Mouse (Mus musculus) right cerebral cortex, adult 18-20 months (tissue): Measurements from ENCODE around the gene Kptn.

ENCODE experiments used
- DNase-seq: peaks from one replicate; pipeline ENCODE4 v3.0.0; 2022; ENCODE audit warnings: mixed read lengths

The Kptn gene

GRCm38 (mm10) chr7:16119569-16120261, at the start of gene Kptn:
Gene Kptn, plus strand, starts transcription at chr7:16119895.
- DNase-seq: peak; percentile 91

- no peak for DNase-seq
Observed at GRCm38 (mm10) chr7:16070846-16071245, 48.8 kb upstream of the Kptn start.

DNA sequence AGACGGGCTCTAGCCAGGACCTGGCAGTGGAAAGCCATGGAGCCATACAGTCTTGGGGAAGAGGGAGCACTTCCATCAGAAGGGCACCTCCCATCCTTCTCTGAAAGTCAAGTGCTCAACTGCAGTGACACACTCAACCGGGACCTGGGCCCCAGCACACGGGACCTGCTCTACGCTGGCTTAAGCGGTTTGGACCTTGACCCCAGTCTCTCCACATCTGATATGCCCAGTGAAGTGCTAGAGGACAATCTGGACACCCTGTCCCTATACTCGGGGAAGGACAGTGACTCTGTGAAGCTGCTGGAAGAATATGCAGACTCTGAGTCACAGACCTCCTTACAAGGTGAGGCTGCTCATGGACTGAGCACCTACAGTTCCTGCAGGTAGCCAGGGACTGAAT, 47.8 kb upstream of the Kptn start:
- no peak for DNase-seq

DNA sequence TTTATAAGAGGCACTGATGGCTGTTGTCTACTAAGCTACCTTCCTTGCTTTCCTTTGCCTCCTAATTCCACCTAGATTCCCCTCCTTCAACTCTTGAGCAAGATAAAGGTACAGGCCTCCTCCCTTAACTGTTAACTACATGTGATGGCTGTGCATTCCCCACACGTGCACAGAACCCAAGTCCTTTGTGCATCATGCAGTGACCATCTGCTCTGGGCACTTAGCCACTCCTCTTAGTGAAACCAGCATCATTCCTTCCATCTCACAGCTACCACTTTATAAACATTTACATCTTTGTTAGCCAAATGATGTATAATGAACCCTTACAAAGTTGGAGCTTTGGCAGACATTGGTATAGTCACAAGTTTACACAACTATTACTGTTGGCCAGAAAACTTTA, 39.7 kb upstream of the Kptn start:
- no peak for DNase-seq

GRCm38 (mm10) chr7:16080581-16080980, 39.1 kb upstream of the Kptn start:
- DNase-seq: no peak

DNA sequence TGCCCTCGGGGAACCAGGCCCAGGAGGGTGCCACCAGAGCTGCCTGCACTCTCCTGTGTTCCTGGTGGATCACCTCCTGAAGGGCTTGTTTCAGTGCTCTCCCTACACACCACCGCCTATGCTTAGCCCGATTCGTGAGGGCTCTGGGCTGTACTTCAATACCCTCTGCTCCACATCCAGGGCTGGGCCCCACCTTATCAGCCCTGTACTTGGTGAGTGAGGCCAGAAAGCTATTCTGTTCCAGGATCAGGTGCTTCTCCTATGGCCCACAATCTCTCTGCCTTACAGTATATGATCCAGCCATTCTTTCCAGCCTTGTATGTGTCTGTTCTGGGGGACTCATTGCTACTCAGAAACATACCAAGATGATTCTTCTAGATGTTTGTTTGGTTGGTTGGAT, 36.3 kb upstream of the Kptn start:
- DNase-seq: no peak

DNA sequence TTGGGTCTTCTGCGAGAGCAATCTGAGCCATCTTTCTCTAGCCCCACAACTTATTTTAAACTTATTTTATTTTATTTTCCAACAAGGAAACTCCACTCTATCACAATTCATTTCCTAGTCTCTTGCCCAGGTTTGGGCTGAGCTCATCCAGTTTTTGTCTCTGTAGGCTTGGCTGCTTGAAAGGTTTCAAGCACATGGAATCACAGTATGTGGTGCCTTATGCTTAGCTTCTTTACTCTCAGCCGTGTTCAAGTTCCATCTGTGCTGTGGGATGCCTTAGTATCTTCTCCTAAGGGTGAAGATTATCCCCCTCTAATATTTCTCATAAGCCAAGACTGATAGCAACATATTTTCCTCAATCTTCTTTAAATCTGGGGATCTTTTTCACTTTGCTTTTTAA, 32.1 kb upstream of the Kptn start:
- no peak for DNase-seq

DNA sequence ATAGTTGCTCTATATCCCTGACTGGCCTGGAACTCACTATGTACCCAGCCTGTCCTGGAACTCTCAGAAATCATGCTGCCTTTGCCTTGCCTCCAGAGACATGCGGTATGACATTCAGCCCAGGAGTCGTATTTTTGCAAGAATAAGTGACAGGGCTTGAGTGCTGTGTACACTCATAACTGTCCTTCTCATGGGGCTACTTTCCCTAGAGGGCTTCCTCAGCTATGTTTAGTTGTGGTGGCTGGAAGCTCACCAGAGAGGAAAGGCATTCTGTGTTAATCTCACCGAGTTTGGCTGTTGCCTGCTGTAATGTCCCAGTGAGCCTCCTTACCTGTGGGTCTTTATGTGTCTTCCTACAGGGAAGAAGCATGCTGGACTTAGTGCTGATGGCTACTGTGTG, 25.1 kb upstream of the Kptn start:
- DNase-seq: no peak

GRCm38 (mm10) chr7:16098021-16099017, 21.4 kb upstream of the Kptn start, which contains the start of gene Napa:
Gene Napa, plus strand, starts transcription at chr7:16098458.
- peak; percentile 100 for DNase-seq

- DNase-seq: no peak
Observed at GRCm38 (mm10) chr7:16099901-16100300, 19.8 kb upstream of the Kptn start.

- DNase-seq: no peak
Observed at GRCm38 (mm10) chr7:16101081-16101480, 18.6 kb upstream of the Kptn start.

GRCm38 (mm10) chr7:16101726-16102475, 17.8 kb upstream of the Kptn start:
- DNase-seq: no peak

- no peak for DNase-seq
Observed at GRCm38 (mm10) chr7:16102686-16103226, 16.9 kb upstream of the Kptn start.

- peak; percentile 91 for DNase-seq
Observed at GRCm38 (mm10) chr7:16103760-16104159, 15.9 kb upstream of the Kptn start.

- no peak for DNase-seq
Observed at GRCm38 (mm10) chr7:16104611-16105388, 14.9 kb upstream of the Kptn start.

DNA sequence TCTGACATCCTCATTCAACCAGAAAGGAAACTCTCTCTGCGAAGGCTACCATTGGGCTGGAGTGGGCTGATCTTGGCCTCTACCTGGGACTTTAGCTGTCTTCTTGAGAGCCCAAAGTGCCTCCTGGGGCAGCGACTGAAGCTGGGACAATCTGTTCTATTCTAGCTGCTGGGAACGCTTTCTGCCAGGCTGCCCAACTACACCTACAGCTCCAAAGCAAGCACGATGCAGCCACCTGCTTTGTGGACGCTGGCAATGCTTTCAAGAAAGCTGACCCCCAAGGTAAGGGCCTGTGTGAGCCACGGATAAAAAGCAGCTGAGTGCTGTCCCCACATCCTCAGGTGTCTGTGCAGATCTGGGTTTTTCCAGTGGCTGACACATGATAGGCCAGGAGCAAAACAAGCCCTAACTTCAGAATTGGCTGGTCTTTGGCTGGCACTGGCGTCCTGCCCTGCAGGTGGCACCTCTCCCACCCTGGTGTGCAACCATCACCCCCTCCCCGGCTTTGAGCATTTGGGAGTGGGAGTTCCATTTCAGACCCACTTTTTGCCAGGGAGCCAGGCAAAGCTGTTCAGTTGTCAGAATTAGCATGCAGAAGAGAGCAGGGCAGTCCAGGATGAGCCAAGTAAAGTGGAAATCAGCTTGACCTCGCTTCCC, 10.7 kb upstream of the Kptn start:
- no peak for DNase-seq

- DNase-seq: no peak
Observed at GRCm38 (mm10) chr7:16110158-16110557, 9.5 kb upstream of the Kptn start.

DNA sequence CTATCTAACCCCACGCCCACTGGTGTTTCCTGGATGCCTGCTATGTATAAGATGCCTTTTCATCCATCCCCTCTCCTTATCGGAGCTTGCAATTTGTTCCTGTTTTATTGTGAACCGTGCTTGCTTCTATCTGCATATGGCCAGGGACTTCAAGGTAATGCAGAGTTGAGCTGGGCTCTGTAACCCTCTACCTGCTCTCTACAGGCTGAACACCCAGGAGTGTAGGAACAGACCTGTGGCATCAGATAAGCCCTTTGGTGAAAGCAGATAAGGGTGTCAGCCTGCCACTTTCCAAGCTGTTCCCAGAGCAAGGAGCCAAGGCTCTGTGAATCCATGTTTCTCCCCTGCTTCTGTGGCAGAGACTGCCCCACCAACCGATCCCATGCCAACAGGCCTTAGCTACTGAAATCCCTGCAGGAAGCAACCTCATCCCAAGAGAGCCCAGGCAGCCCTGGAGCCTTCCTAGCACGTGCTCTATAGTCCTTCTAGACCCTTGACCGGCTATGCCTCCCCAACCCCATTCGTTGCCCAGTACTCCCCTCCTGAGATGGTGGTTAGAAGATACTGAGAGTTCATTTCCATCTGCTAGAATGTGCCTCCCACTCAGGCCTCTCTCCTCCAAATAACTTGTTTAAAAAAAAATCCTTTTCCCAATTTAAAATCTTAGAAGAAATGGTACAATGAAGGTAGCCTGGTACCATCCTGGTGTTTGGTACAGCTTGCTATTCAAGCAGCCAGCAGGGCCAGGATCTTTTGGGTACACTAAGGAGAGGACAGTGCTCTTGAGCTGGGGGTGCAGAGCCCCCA, 8.2 kb upstream of the Kptn start:
- no peak for DNase-seq

DNA sequence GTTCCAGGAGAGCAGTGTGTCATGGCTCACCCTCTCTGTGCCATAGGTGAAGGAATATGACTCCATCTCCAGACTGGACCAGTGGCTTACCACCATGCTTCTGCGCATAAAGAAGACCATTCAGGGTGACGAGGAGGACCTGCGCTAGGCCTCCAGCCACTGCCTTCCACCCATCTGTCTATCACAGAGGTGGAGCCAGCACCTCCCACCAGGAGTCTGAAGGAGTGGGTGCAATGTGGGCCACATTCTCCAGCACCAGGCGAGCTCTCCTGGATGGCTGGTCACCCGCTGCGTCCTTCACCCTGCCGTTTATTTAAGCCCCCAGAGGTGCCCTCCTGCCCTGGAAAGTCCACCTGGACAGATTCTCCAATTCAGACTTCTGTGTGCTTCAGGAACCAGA, 3.3 kb upstream of the Kptn start:
- DNase-seq: peak; percentile 58

DNA sequence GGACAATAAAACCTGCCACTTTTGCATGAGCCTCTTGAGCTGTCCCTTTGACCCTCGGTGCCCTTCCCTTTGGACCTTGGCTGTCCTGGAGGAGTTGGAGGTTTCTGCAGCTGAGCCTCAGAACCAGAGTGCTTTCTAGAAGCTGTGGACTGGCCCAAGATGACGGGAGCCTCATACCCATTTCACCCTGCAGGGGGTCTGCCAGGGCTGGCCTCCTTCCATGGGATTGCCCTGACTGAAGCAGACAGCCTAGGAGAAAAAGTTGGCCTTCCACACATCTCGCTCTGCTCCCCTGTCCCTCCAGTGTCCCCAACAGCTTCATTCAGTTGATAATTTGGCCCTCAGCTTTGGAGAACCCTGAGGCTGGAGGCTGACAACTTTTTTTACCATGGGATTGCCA, 2.6 kb upstream of the Kptn start:
- no peak for DNase-seq

GRCm38 (mm10) chr7:16120262-16120600, 536 bp downstream of the Kptn start:
- DNase-seq: no peak
